Mouse (Mus musculus): Measurements from ENCODE around the gene Hsd3b7.

GRCm38 (mm10) chr7:127771262-127771661 lies 29.1 kb upstream of the Hsd3b7 start:
- TF ChIP-seq CTCF (conservative IDR thresholded peaks at IDR 0.05; ENCODE audit: low read length): no peak
- TF ChIP-seq POU5F1 (IDR thresholded peaks at IDR 0.05; ENCODE audit: borderline replicate concordance, low read length): no peak
